Mouse (Mus musculus) layer of hippocampus, adult 9-10 months (tissue): ENCODE measurements around the gene Fhdc1.

ENCODE experiments used
- DNase-seq: peaks from one replicate; pipeline ENCODE4 v3.0.0; 2022; ENCODE audit warnings: low spot score

Fhdc1 gene

DNA sequence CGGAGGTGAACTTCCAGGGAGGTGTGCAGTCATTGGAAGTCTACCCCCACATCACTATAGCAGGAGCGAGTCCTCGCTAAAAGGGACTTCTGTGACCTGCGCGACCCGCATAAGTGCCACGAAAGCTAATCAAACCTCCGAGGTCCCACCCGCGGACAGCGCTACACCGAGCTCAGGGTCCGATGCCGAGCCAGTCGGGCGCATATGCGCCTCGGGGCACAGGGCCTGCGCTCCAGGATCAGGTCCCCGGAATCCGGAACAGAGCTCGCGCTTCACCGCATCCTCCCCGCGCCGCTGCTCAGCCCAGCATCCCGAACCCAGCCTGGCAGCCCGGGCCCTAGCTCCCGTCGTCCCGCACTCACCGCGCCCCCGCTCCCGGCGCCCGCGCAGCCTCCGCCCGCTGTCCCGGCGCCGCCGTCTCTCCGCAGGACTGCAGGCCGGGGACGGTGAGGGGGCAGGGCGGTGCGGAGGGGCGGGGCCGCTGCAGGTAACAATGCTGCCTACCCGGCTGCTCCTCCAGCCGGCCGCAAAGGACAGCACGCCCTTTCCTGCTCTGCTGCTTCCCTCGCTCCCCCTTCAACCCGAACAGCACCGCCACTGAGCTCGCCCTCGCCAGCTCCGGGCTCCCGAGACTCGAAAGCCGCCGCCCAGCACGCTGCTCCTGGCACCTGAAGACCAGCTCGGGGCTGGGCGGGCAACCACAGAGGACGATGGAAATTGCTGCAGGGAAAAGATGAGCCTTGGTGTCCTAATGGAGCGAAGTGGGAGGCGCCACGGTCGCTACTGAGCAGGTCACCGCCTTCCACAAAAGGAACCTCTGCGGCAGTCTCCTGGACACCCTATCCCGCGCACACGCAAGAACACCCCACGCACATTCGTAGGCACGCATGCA is at the start of gene Fhdc1:
Gene Fhdc1 (minus strand): TSS at position 424 of the 892 bp plus-strand sequence.
- no peak for DNase-seq

GRCm38 (mm10) chr3:84529021-84529420 is 48.8 kb upstream of the Fhdc1 start:
- DNase-seq, result no peak

GRCm38 (mm10) chr3:84524952-84525351 is 44.7 kb upstream of the Fhdc1 start:
- no peak for DNase-seq

DNA sequence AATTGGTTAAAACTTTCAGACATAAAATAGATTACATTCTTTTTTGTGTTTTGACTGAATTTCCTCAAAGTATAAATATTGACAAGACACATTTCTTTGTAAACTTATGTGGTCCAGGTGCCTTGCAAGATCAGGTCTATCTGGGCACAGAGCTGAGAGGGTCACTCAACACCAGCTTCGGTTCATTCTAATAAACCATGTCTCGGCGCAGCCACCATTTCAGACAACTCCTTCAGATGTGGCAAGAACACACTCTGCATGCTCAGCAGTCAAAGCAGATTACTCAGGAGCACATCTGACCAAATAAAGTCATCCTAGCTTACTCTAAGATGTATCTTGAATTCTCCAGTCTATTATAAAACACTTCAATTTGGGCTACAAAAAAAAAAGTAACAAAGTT is 35.9 kb upstream of the Fhdc1 start:
- no peak for DNase-seq

DNA sequence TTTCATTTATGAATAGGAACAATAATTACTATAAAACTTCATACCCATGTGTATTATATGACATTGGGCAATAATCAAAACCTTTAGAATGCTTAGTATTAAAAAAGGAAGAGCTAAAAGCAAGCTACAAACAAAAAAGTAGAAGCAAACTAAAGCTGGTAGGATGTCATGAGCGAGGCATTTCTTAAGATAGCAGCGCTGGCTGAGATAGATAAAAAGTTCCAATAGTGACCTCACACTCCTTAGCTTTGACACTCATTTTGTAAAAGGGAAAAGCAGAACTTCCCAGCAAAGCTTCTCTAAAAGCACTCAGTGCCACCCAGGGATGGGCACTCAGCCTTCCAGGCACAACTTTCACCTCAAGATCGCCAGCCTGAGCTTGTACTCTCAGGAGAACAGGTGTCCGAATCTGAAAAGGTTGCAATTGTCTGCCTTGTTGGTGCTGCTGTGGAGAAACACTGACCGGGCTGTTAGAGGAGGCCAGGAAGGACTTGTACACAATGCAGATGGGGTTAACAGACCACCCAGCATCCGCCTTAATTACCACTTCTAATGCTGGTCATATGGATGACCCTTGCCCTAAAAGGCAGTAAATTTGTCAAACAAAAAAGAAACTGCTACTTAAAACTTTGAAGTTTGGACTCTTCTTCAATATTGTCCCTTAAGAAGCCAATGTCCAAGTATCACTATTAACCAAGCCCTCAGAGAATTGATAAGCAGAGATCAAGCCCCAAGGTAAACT is 32.7 kb upstream of the Fhdc1 start:
- no peak for DNase-seq

GRCm38 (mm10) chr3:84505193-84505592 is 25.0 kb upstream of the Fhdc1 start:
- DNase-seq, result no peak

DNA sequence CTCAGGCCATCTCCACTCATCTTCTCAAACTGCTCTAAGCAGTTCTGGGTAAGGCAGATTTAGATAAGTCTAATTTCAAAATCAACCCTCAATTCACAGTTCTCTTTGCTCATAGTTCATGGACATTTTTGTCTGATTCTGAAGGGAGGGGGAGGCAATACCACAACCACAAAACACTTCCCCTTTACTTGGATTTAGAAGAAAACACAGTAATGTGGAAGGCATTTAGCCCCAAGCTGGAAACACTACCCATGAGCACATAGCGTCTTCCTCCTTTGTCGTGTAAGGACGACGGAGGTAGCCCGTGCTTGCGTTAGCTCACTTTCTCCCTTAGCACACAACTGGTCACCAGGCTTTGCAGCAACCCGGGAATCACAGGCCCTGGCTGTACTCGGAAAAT is 24.1 kb upstream of the Fhdc1 start:
- no peak for DNase-seq

DNA sequence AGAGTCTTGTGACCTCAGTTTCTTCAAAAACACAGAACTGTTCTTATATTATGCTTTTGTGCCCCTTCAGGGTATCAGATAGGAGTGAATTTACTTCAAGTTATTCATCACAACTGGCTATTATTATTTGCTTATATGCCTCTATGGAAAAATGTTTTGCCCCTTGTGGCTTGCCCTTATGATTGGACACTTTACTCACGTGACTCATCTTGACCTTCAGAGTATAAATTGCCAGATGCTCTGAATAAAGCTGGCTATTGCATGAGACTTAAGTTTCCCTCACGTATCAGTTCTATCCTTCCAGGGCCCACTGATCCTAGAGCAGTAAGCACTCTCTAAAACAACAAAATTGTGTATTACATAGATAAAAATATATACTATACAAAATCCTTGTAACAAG is 21.9 kb upstream of the Fhdc1 start:
- DNase-seq, result no peak

GRCm38 (mm10) chr3:84500491-84500890 is 20.3 kb upstream of the Fhdc1 start:
- DNase-seq, result no peak

- no peak for DNase-seq
Observed at GRCm38 (mm10) chr3:84497718-84498117, 17.5 kb upstream of the Fhdc1 start.

DNA sequence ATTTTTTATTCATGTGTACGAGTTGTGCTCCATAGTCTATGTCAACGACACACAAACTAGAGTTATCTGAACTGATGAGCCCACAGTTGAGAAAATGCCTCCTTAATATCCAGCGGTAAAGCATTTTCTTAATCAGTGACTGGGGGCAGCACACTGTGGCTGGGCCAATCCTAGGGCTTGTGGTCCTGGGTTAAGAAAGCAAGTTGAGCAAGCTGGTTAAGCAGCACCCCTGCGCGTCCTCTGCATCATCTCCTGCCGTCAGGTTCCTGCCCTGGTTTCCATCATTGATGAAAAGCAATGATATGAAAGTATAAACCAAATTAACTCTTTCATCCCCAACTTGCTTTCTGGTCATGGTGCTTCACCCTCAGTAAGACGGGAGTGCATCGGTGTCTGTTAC is 12.4 kb upstream of the Fhdc1 start:
- no peak for DNase-seq

GRCm38 (mm10) chr3:84492148-84492547 is 11.9 kb upstream of the Fhdc1 start:
- DNase-seq, result no peak

GRCm38 (mm10) chr3:84488716-84489115 is 8.5 kb upstream of the Fhdc1 start:
- DNase-seq, result no peak

GRCm38 (mm10) chr3:84484891-84485290 is 4.7 kb upstream of the Fhdc1 start:
- DNase-seq, result no peak

DNA sequence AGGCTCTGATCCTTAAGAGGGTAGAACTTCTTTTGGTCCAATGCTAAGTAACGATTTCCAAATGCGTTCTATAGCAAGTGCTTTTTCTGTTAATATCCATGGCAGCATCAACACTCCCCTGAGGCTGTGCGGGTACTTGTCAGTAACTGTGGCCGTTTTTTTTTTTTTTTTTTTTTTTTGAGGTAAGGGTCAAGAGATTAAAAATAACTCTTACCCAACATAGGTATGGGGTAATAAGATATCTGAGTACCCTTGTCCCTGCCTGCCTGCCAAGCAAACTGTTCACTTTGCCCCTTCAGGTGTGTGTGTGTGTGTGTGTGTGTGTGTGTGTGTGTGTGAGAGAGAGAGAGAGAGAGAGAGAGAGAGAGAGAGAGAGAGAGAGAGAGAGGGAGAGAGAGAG is 4.1 kb upstream of the Fhdc1 start:
- DNase-seq, result no peak

GRCm38 (mm10) chr3:84482121-84482520 is 1.9 kb upstream of the Fhdc1 start:
- DNase-seq, result no peak

GRCm38 (mm10) chr3:84481104-84481503 is 875 bp upstream of the Fhdc1 start:
- no peak for DNase-seq

GRCm38 (mm10) chr3:84479293-84480005 is 780 bp downstream of the Fhdc1 start:
- no peak for DNase-seq

- DNase-seq, result no peak
Observed at GRCm38 (mm10) chr3:84478896-84479292, 1.3 kb downstream of the Fhdc1 start.

DNA sequence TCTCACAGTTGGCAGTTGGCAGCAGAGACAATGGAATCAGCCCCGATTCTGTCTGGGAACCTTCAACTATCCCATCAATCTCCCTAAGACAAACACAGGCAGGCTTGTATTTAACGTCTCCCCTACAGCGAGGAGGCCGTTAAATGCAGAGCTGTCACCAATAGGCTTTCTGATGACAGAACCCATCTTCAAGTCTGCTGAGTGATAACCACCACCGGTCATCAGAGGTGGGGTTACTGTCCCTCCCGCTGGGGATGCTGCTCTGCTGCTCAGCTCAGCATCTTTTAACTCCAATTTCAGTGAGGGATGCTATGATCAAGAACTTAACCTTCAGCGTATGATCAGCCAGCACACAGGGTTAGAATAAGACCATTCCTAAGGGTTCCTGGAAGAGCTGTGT is 2.0 kb downstream of the Fhdc1 start:
- DNase-seq, result no peak

GRCm38 (mm10) chr3:84477498-84477897 is 2.7 kb downstream of the Fhdc1 start:
- no peak for DNase-seq

GRCm38 (mm10) chr3:84474981-84475775 is 5.1 kb downstream of the Fhdc1 start:
- DNase-seq, result no peak
